Mouse (Mus musculus) neural tube, embryonic 12.5 days (tissue): ENCODE measurements at regions not wholly inside any gene's neighbourhood (a gene's known extent, or its start where the extent isn't known, plus 50 kb on each side); places are given as distances from the start of the nearest gene placed in this dataset.

ENCODE experiments used
- ATAC-seq: fragments of 200-750 bp; cut with Nextera tagmentation; 2 replicates; pipeline ENCODE4 v1.8.0; 2017; ENCODE audit warnings: low read depth, mild to moderate bottlenecking, moderate TSS enrichment, moderate library complexity; ENCODE audit not compliant: low FRiP score
- H3K27ac ChIP-seq: fragments of 300-500 bp; sonication (generic); 2 replicates; pipeline ENCODE4 v1.5.1; 2016
- H3K27me3 ChIP-seq: fragments of 300-500 bp; sonication (generic); replicated peaks from 2 replicates; pipeline ENCODE4 v1.6.1; 2016; ENCODE audit warnings: mild to moderate bottlenecking
- H3K36me3 ChIP-seq: fragments of 300-500 bp; sonication (generic); 2 replicates; pipeline ENCODE4 v1.6.1; 2016; ENCODE audit warnings: mild to moderate bottlenecking
- H3K4me1 ChIP-seq: fragments of 300-500 bp; sonication (generic); 2 replicates; pipeline ENCODE4 v1.6.1; 2016
- H3K4me2 ChIP-seq: fragments of 300-500 bp; sonication (generic); replicated peaks from 2 replicates; pipeline ENCODE4 v1.6.1; 2016; ENCODE audit warnings: mild to moderate bottlenecking
- H3K4me3 ChIP-seq: fragments of 300-500 bp; sonication (generic); 2 replicates; pipeline ENCODE4 v1.5.1; 2016
- H3K9ac ChIP-seq: fragments of 300-500 bp; sonication (generic); 2 replicates; pipeline ENCODE4 v1.6.1; 2016; ENCODE audit warnings: mild to moderate bottlenecking
- H3K9me3 ChIP-seq: fragments of 300-500 bp; sonication (generic); 2 replicates; pipeline ENCODE4 v1.6.1; 2016; ENCODE audit warnings: mild to moderate bottlenecking
- WGBS: fragments of 180-500 bp; shearing (Covaris S2); methylation state at CpG from one replicate; pipeline ENCODE4 v1.1.7; 2016; 5-methylcytosine and 5-hydroxymethylcytosine counted together

- no peak overlapping the region for H3K4me2 ChIP-seq
- ATAC-seq, result no peak
- 85% methylated on average over 14 of the region's 14 CpGs for WGBS
- H3K9ac ChIP-seq, result no peak overlapping the region
- H3K27ac ChIP-seq, result no peak overlapping the region
- no peak overlapping the region for H3K4me3 ChIP-seq
- no peaks in the 10 kb centered on the region for H3K4me1 ChIP-seq
- no peaks in the 10 kb centered on the region for H3K9me3 ChIP-seq
- no peaks in the 10 kb centered on the region for H3K27me3 ChIP-seq
- no peaks in the 10 kb centered on the region for H3K36me3 ChIP-seq
Observed at GRCm38 (mm10) chr12:118376521-118377493, 75.6 kb upstream of the Sp4 start.

- no peak overlapping the region for H3K27ac ChIP-seq
- WGBS, result 82% methylated on average over 6 of the region's 6 CpGs
Observed at GRCm38 (mm10) chr12:118373250-118373649, 72.0 kb upstream of the Sp4 start.

GRCm38 (mm10) chr12:118371905-118372304 lies 70.7 kb upstream of the Sp4 start:
- no peaks in the 10 kb centered on the region for H3K36me3 ChIP-seq
- no peak overlapping the region for H3K4me2 ChIP-seq
- no peak for ATAC-seq
- H3K27me3 ChIP-seq, result no peaks in the 10 kb centered on the region
- H3K4me1 ChIP-seq, result no peaks in the 10 kb centered on the region
- H3K27ac ChIP-seq, result no peak overlapping the region
- H3K4me3 ChIP-seq, result no peak overlapping the region
- H3K9ac ChIP-seq, result no peak overlapping the region
- WGBS, result 81% methylated on average over 4 of the region's 4 CpGs
- H3K9me3 ChIP-seq, result no peaks in the 10 kb centered on the region

More at GRCm38 (mm10) chr12:118373250-118373649, 72.0 kb upstream of the Sp4 start:
- no peak overlapping the region for H3K9ac ChIP-seq
- H3K36me3 ChIP-seq, result no peaks in the 10 kb centered on the region
- ATAC-seq, result no peak
- no peaks in the 10 kb centered on the region for H3K4me1 ChIP-seq
- H3K27me3 ChIP-seq, result no peaks in the 10 kb centered on the region
- no peak overlapping the region for H3K4me2 ChIP-seq
- no peak overlapping the region for H3K4me3 ChIP-seq
- no peaks in the 10 kb centered on the region for H3K9me3 ChIP-seq

GRCm38 (mm10) chr12:118367307-118368076 lies 66.3 kb upstream of the Sp4 start:
- H3K4me2 ChIP-seq, result no peak overlapping the region
- no peak overlapping the region for H3K9ac ChIP-seq
- no peaks in the 10 kb centered on the region for H3K9me3 ChIP-seq
- no peaks in the 10 kb centered on the region for H3K27me3 ChIP-seq
- H3K4me1 ChIP-seq, result no peaks in the 10 kb centered on the region
- H3K36me3 ChIP-seq, result no peaks in the 10 kb centered on the region
- WGBS, result 73% methylated on average over 10 of the region's 10 CpGs
- no peak overlapping the region for H3K27ac ChIP-seq
- ATAC-seq, result no peak
- H3K4me3 ChIP-seq, result no peak overlapping the region

GRCm38 (mm10) chr12:118352866-118353265 lies 51.6 kb upstream of the Sp4 start:
- Histone ChIP-seq H3K27me3 (no peaks in the 10 kb centered on the region), H3K27ac (no peak overlapping the region), H3K36me3 (no peaks in the 10 kb centered on the region), H3K4me2 (no peak overlapping the region), H3K9ac (no peak overlapping the region), H3K4me1 (no peaks in the 10 kb centered on the region), H3K4me3 (no peak overlapping the region), H3K9me3 (no peaks in the 10 kb centered on the region)
- WGBS, result 72% methylated on average over 7 of the region's 7 CpGs
- no peak for ATAC-seq

GRCm38 (mm10) chr12:118351421-118351820 lies 50.2 kb upstream of the Sp4 start:
- Histone ChIP-seq H3K4me1 (no peaks in the 10 kb centered on the region), H3K4me3 (no peak overlapping the region), H3K9me3 (no peaks in the 10 kb centered on the region), H3K27ac (no peak overlapping the region), H3K4me2 (no peak overlapping the region), H3K36me3 (no peaks in the 10 kb centered on the region), H3K27me3 (no peaks in the 10 kb centered on the region), H3K9ac (no peak overlapping the region)
- ATAC-seq, result no peak
